Mouse (Mus musculus) T-helper 2 cell (primary cell): ENCODE results near the gene Edn3.

Experiments used
- in situ Hi-C: fragments of 300-600 bp; cut with MboI, MseI; formaldehyde crosslinking; loops from one replicate; pipeline ENCODE4 v1.15.1; 2025; ENCODE audit warnings: high pct_unique_total_duplicates

Gene Edn3

GRCm38 (mm10) chr2:174796998-174797397, 36.6 kb downstream of the Edn3 start:
- in situ Hi-C loops = loop anchor here (10.0 kb wide), 1 partner anchor 2002 kb away; no protein-coding TSS in a partner anchor

- in situ Hi-C loops = loop anchor here (10.0 kb wide), 1 partner anchor 2003 kb away; no protein-coding TSS in a partner anchor
Observed at GRCm38 (mm10) chr2:174797495-174798068, 37.2 kb downstream of the Edn3 start.

- in situ Hi-C loops = no loop called here
Observed at GRCm38 (mm10) chr2:174802453-174802852, 42.0 kb downstream of the Edn3 start.

DNA sequence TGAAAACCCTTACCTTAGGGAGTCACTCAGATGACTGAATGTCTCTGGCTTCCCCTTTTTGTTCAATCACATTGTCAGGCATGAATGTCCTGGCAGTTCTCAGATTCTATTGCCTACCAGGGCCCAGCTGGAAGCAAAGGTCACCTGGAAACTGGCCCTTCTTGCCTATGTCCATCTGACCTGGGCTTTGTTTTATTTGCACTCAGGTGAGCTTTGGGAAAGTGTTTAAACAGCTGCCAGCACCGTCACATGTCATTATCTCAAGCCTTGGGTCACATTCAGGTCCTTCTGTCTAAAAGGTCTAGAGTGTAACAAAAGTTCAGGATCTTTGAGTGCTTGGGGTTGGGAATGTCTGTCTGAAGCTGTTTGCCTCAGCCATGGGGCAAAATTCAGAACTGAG, 43.2 kb downstream of the Edn3 start:
- in situ Hi-C loops = no loop called here

GRCm38 (mm10) chr2:174807900-174808299, 47.5 kb downstream of the Edn3 start:
- in situ Hi-C loops = no loop called here

- in situ Hi-C loops = no loop called here
Observed at GRCm38 (mm10) chr2:174809296-174809695, 48.9 kb downstream of the Edn3 start.

- in situ Hi-C loops = no loop called here
Observed at GRCm38 (mm10) chr2:174813306-174813705, 52.9 kb downstream of the Edn3 start.

DNA sequence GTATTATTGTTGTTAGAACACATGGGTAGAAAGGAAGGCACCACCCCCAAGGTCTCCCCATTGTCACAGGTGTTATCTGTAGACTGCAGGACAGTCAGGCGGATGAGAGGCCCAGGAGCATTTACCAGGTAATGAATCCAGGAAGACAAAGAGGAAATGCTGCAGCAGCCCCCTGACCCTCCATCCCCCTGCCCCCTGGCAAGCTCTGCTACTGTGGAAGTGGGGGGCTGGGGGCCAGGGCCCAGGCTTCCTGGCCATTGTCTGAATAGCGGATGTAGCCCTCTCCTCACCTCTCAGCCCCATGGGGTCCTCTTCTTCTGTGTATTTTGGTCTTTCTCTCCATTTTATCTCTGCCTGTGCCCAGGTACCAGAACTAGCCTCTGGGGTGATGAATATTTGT, 55.7 kb downstream of the Edn3 start:
- in situ Hi-C loops = no loop called here

- in situ Hi-C loops = no loop called here
Observed at GRCm38 (mm10) chr2:174820286-174820685, 59.9 kb downstream of the Edn3 start.

- in situ Hi-C loops = no loop called here
Observed at GRCm38 (mm10) chr2:174827829-174828228, 67.4 kb downstream of the Edn3 start.

- in situ Hi-C loops = no loop called here
Observed at GRCm38 (mm10) chr2:174833608-174834007, 73.2 kb downstream of the Edn3 start.
